Mouse (Mus musculus): ENCODE measurements around the gene Sh3rf1.

- TF ChIP-seq CTCF (IDR thresholded peaks at IDR 0.05; ENCODE audit: insufficient read depth, low read length) (no peak), POLR2A (IDR thresholded peaks at IDR 0.05; ENCODE audit: borderline replicate concordance, extremely low read depth, low read depth, low read length) (no peak)
Measured at GRCm38 (mm10) chr8:61391058-61391434, 167.4 kb downstream of the Sh3rf1 start.

Data from lung, adult 2 months (tissue).